Mouse (Mus musculus): ENCODE measurements at regions not wholly inside any gene's neighbourhood (a gene's known extent, or its start where the extent isn't known, plus 50 kb on each side); places are given as distances from the start of the nearest gene placed in this dataset.

DNA sequence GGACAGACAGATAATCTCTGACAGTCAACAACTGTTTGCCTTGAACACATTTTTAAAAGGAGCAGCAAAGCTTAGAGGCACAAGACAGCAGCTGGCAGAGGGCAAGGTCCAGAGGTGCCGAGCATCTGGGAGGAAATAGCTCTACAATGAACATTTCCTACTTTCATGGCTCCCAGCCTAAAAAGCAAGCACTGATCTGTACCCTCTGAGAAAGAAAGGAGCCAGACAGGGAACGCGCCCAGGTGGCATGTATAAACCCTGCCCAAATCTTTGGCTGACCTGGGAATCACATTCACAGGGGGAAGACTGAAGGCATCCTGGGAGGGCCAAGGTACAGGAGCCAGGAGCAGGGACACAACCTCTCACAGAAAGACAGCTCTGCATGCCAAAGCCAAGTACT lies 371.2 kb upstream of the Tbx3 start:
- no peak overlapping the region for H3K4me2 ChIP-seq (ENCODE audit: low read depth, low read length)
- no peaks in the 10 kb centered on the region for H3K27me3 ChIP-seq (ENCODE audit: control insufficient read depth, insufficient read depth, low read length)
- ATAC-seq (replicated peaks; ENCODE audit: extremely low read depth, insufficient read depth, low FRiP score), result no peak
- H3K4me1 ChIP-seq (ENCODE audit: control insufficient read depth, insufficient read depth, low read length), result no peaks in the 10 kb centered on the region
- no peak overlapping the region for H3K4me3 ChIP-seq (ENCODE audit: low read length)
- H3K36me3 ChIP-seq (ENCODE audit: control insufficient read depth, insufficient read depth), result no peaks in the 10 kb centered on the region
- no peak overlapping the region for H3K9ac ChIP-seq (ENCODE audit: low read length)
- 72% methylated on average over 3 of the region's 3 CpGs for WGBS
- H3K27ac ChIP-seq (ENCODE audit: low read length), result no peak overlapping the region
- H3K9me3 ChIP-seq (replicated peaks; ENCODE audit: control insufficient read depth, low read length), result no peaks in the 10 kb centered on the region

DNA sequence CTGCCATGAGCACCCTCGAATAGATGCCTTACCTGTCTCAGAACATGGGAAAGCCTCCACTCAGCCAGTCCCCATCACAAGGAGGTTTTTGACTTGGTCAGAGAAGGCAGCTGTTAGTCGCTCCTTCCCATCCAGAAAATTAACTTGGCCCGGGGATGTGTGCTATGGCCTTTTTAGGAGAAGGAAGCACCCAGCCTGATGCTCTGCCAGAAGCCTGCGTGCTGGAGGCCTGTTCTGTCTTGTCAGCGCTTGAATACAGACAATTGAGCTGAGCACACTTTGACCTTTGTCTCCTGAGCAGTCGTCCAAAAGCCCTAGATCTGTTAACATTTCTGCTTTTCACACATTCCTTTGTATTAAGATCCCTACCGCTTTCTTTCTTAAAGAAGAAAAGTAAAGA lies 370.4 kb upstream of the Tbx3 start:
- Histone ChIP-seq H3K9me3 (replicated peaks; ENCODE audit: control insufficient read depth, low read length) (no peaks in the 10 kb centered on the region), H3K9ac (ENCODE audit: low read length) (no peak overlapping the region), H3K4me2 (ENCODE audit: low read depth, low read length) (no peak overlapping the region), H3K36me3 (ENCODE audit: control insufficient read depth, insufficient read depth) (no peaks in the 10 kb centered on the region), H3K27ac (ENCODE audit: low read length) (no peak overlapping the region), H3K27me3 (ENCODE audit: control insufficient read depth, insufficient read depth, low read length) (no peaks in the 10 kb centered on the region), H3K4me3 (ENCODE audit: low read length) (no peak overlapping the region), H3K4me1 (ENCODE audit: control insufficient read depth, insufficient read depth, low read length) (no peaks in the 10 kb centered on the region)
- 41% methylated on average over 7 of the region's 7 CpGs for WGBS
- ATAC-seq (replicated peaks; ENCODE audit: extremely low read depth, insufficient read depth, low FRiP score), result no peak

DNA sequence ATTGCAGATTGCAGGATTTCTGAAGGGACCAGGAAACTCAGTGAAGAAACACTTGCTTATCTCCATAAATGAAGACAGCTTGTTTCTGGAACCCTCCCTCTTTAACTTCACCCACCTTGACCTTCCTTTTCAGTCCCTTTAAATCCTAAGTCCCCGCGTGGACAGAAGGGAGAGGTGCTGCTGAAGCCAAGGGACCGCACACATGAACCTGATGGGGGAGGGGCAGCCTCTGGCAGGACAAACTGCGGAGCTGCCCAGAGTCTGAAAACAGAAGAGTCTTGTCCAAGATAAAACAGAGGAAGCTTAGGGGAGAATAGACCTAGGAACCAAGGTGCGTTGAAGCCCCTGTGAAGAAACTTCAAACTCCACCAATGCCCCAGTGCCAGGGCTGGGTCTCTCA lies 368.9 kb upstream of the Tbx3 start:
- no peak for ATAC-seq (replicated peaks; ENCODE audit: extremely low read depth, insufficient read depth, low FRiP score)
- H3K4me1 ChIP-seq (ENCODE audit: control insufficient read depth, insufficient read depth, low read length), result no peaks in the 10 kb centered on the region
- WGBS, result 30% methylated on average over 5 of the region's 5 CpGs
- peaks cover 3% of the 10 kb centered on the region; the same call in 1 of the 2 replicates for H3K9me3 ChIP-seq (replicated peaks; ENCODE audit: control insufficient read depth, low read length)
- H3K36me3 ChIP-seq (ENCODE audit: control insufficient read depth, insufficient read depth), result no peaks in the 10 kb centered on the region
- H3K27ac ChIP-seq (ENCODE audit: low read length), result no peak overlapping the region
- H3K27me3 ChIP-seq (ENCODE audit: control insufficient read depth, insufficient read depth, low read length), result no peaks in the 10 kb centered on the region
- H3K4me3 ChIP-seq (ENCODE audit: low read length), result no peak overlapping the region
- no peak overlapping the region for H3K4me2 ChIP-seq (ENCODE audit: low read depth, low read length)
- no peak overlapping the region for H3K9ac ChIP-seq (ENCODE audit: low read length)

DNA sequence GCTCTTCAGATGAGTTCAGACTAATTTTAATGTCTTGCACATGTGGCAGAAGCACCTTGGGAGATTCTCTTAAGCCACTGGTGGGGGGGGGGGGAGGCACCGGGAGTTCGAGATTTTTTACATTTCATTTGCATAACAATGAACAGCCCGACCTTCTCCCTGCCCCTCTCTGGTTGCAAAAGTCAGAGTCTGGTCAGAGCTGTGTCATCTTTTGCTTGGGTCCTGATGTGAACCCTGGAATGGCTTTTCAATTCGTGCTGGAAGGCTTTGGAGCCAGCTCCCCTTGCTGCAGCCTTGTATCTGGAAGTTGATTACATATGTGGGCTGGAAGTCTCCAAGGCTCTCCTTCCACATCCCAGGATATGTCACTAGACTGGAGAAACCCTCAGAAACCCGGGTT lies 365.7 kb upstream of the Tbx3 start:
- Histone ChIP-seq H3K36me3 (ENCODE audit: control insufficient read depth, insufficient read depth) (no peaks in the 10 kb centered on the region), H3K4me1 (ENCODE audit: control insufficient read depth, insufficient read depth, low read length) (no peaks in the 10 kb centered on the region), H3K27ac (ENCODE audit: low read length) (no peak overlapping the region), H3K4me2 (ENCODE audit: low read depth, low read length) (no peak overlapping the region), H3K4me3 (ENCODE audit: low read length) (no peak overlapping the region), H3K27me3 (ENCODE audit: control insufficient read depth, insufficient read depth, low read length) (no peaks in the 10 kb centered on the region), H3K9me3 (replicated peaks; ENCODE audit: control insufficient read depth, low read length) (peaks cover 3% of the 10 kb centered on the region; the same call in 1 of the 2 replicates), H3K9ac (ENCODE audit: low read length) (no peak overlapping the region)
- 24% methylated on average over 5 of the region's 5 CpGs for WGBS
- no peak for ATAC-seq (replicated peaks; ENCODE audit: extremely low read depth, insufficient read depth, low FRiP score)

DNA sequence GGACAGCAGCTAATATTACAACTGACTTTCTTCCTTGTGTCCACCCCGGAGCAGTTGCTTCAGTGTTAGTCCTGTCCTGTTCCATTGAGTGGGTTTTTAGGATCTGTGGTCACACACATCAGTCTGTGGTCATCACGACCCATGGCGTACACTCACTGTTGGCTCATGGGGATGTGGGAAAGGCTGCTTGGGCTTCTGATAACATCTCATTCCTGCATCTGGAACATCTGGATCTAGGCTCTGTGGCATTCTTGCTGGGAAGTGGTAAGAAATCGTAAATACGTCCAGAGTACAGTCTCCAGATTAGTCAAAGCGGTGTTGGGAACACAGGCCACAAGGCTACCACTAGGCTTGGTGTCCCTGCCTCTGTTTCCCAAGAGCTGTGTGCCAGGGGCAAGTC lies 362.7 kb upstream of the Tbx3 start:
- no peaks in the 10 kb centered on the region for H3K4me1 ChIP-seq (ENCODE audit: control insufficient read depth, insufficient read depth, low read length)
- peaks cover 3% of the 10 kb centered on the region; the same call in 1 of the 2 replicates for H3K9me3 ChIP-seq (replicated peaks; ENCODE audit: control insufficient read depth, low read length)
- no peak overlapping the region for H3K4me3 ChIP-seq (ENCODE audit: low read length)
- H3K27me3 ChIP-seq (ENCODE audit: control insufficient read depth, insufficient read depth, low read length), result no peaks in the 10 kb centered on the region
- no peaks in the 10 kb centered on the region for H3K36me3 ChIP-seq (ENCODE audit: control insufficient read depth, insufficient read depth)
- H3K4me2 ChIP-seq (ENCODE audit: low read depth, low read length), result no peak overlapping the region
- H3K27ac ChIP-seq (ENCODE audit: low read length), result no peak overlapping the region
- WGBS, result 91% methylated on average over 6 of the region's 6 CpGs
- no peak overlapping the region for H3K9ac ChIP-seq (ENCODE audit: low read length)
- ATAC-seq (replicated peaks; ENCODE audit: extremely low read depth, insufficient read depth, low FRiP score), result no peak

DNA sequence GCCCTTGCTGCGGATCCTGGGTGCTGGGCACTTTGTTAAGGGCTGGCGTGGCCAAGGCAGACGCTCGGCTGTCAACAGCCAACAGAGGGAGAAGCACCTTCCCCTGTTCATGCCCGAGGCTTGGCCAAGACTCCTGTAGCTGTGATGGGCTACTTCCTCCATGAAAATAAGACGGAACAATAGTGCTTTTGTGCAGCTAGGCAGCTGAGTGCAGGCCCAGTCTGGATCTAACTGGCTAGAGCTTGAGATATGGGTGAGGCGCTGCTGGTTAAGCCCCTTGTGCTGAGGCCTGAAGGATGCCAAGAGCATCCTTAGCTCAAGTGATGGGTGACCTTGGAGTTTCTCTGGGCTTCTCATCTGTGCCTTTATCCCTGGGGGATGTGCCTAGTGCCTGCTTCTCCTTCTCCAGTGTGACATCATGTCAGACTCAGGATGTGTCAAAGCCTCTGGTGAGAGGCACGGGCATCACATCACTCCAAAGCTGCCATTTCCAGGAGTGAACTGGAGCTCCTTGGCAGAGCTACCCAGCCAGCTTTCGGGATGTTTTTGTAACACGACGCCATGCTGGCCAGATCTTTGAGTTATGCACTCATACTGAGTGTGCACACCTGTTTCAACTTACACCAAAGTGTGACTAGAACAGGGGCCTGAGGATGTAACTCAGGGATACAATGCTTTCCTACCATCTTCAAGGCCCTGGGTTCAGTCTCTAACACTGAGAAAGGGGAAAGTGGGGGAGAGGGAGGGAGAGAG lies 360.1 kb upstream of the Tbx3 start:
- Histone ChIP-seq H3K9me3 (replicated peaks; ENCODE audit: control insufficient read depth, low read length) (peaks cover 3% of the 10 kb centered on the region; the same call in 1 of the 2 replicates), H3K9ac (ENCODE audit: low read length) (no peak overlapping the region), H3K4me1 (ENCODE audit: control insufficient read depth, insufficient read depth, low read length) (no peaks in the 10 kb centered on the region), H3K4me3 (ENCODE audit: low read length) (no peak overlapping the region), H3K27ac (ENCODE audit: low read length) (no peak overlapping the region), H3K4me2 (ENCODE audit: low read depth, low read length) (no peak overlapping the region), H3K36me3 (ENCODE audit: control insufficient read depth, insufficient read depth) (no peaks in the 10 kb centered on the region), H3K27me3 (ENCODE audit: control insufficient read depth, insufficient read depth, low read length) (no peaks in the 10 kb centered on the region)
- 50% methylated on average over 11 of the region's 11 CpGs for WGBS
- ATAC-seq (replicated peaks; ENCODE audit: extremely low read depth, insufficient read depth, low FRiP score), result no peak

DNA sequence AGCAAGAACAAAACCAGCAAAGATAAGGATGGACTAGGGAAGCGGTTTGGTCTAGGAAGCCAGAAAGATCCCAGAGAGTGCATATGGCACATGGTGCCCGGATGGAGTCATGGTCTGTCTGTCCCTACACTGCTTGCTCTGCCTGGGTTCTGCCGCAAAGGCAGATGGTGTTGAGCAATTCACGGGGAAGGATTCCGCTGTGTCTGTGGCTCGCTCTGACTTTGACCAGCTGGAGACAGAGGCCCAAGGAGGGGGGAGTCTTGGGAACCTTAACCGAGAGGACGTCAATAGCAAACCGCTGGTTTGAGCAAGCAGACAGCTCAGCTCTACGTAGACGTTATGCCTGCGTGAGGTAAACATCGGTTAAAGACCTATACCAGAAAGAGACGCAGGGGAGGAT lies 357.7 kb upstream of the Tbx3 start:
- Histone ChIP-seq H3K4me3 (ENCODE audit: low read length) (no peak overlapping the region), H3K36me3 (ENCODE audit: control insufficient read depth, insufficient read depth) (no peaks in the 10 kb centered on the region), H3K4me2 (ENCODE audit: low read depth, low read length) (no peak overlapping the region), H3K27me3 (ENCODE audit: control insufficient read depth, insufficient read depth, low read length) (no peaks in the 10 kb centered on the region), H3K9ac (ENCODE audit: low read length) (no peak overlapping the region), H3K27ac (ENCODE audit: low read length) (no peak overlapping the region), H3K4me1 (ENCODE audit: control insufficient read depth, insufficient read depth, low read length) (no peaks in the 10 kb centered on the region), H3K9me3 (replicated peaks; ENCODE audit: control insufficient read depth, low read length) (no peaks in the 10 kb centered on the region)
- 68% methylated on average over 14 of the region's 14 CpGs for WGBS
- no peak for ATAC-seq (replicated peaks; ENCODE audit: extremely low read depth, insufficient read depth, low FRiP score)

DNA sequence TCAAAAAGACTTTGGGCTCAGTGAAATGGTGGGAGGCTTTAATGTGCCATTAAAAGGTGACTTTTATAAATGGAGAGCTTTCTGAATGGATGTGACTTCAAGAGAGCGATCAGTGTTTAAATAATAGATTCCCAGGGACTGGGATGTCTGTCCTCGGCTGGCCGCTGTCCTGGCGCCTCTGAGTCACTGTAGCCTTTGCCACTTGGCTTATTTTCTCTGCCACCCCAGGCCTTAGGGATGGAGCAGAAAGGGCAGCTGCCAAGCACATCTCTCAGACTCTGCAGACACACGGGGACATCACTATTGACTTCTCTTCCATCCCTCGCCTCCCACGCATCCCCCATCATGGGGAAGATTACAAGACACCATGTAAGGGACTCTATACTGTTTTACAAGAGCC lies 355.3 kb upstream of the Tbx3 start:
- Histone ChIP-seq H3K36me3 (ENCODE audit: control insufficient read depth, insufficient read depth) (no peaks in the 10 kb centered on the region), H3K4me1 (ENCODE audit: control insufficient read depth, insufficient read depth, low read length) (no peaks in the 10 kb centered on the region)

DNA sequence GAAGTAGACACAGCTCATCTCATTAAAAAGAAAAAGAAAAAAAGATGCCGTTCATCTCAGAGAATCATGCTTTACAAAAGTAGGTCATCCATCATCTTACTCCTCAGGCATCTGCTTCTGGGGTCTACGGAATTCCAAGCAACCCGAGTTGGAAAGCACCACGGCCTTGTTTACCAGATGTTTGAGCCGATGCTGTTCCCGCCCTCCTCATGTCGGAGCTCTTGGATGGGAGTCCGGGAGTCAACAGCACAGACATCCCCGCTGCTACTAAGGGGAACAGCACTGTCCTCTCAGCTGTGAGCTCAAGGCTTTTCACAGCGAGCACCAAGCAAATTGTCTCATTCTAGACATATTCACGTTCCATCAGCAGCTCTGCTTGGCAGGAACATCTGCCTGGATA lies 352.9 kb upstream of the Tbx3 start:
- Histone ChIP-seq H3K4me2 (ENCODE audit: low read depth, low read length) (no peak overlapping the region), H3K4me1 (ENCODE audit: control insufficient read depth, insufficient read depth, low read length) (no peaks in the 10 kb centered on the region)

More for the DNA sequence above, 355.3 kb upstream of the Tbx3 start:
- H3K9me3 ChIP-seq (replicated peaks; ENCODE audit: control insufficient read depth, low read length), result no peaks in the 10 kb centered on the region
- H3K9ac ChIP-seq (ENCODE audit: low read length), result no peak overlapping the region
- H3K4me3 ChIP-seq (ENCODE audit: low read length), result no peak overlapping the region
- ATAC-seq (replicated peaks; ENCODE audit: extremely low read depth, insufficient read depth, low FRiP score), result no peak
- no peak overlapping the region for H3K27ac ChIP-seq (ENCODE audit: low read length)
- no peaks in the 10 kb centered on the region for H3K27me3 ChIP-seq (ENCODE audit: control insufficient read depth, insufficient read depth, low read length)
- H3K4me2 ChIP-seq (ENCODE audit: low read depth, low read length), result no peak overlapping the region
- WGBS, result 82% methylated on average over 7 of the region's 7 CpGs

More for the DNA sequence above, 352.9 kb upstream of the Tbx3 start:
- ATAC-seq (replicated peaks; ENCODE audit: extremely low read depth, insufficient read depth, low FRiP score), result no peak
- H3K27ac ChIP-seq (ENCODE audit: low read length), result no peak overlapping the region
- no peaks in the 10 kb centered on the region for H3K27me3 ChIP-seq (ENCODE audit: control insufficient read depth, insufficient read depth, low read length)
- no peak overlapping the region for H3K9ac ChIP-seq (ENCODE audit: low read length)
- no peaks in the 10 kb centered on the region for H3K36me3 ChIP-seq (ENCODE audit: control insufficient read depth, insufficient read depth)
- WGBS, result 72% methylated on average over 11 of the region's 11 CpGs
- no peak overlapping the region for H3K4me3 ChIP-seq (ENCODE audit: low read length)
- no peaks in the 10 kb centered on the region for H3K9me3 ChIP-seq (replicated peaks; ENCODE audit: control insufficient read depth, low read length)

Data from heart, embryonic 16.5 days (tissue).